Mouse (Mus musculus) embryo, embryonic 10.5 days (tissue): ENCODE measurements around the gene Gm7347.
A peak's percentile ranks its signal among the peaks of the same experiment; 100 is the strongest.
"Not testable (repeated sequence)": the region's sequence is repeated elsewhere in the genome, so short reads cannot be mapped to it uniquely, and the experiment has no call there.

Experiments used
- DNase-seq: peaks from one replicate; pipeline ENCODE4 v3.0.0-alpha.2; 2015; ENCODE audit warnings: low spot score

Gm7347 gene

DNA sequence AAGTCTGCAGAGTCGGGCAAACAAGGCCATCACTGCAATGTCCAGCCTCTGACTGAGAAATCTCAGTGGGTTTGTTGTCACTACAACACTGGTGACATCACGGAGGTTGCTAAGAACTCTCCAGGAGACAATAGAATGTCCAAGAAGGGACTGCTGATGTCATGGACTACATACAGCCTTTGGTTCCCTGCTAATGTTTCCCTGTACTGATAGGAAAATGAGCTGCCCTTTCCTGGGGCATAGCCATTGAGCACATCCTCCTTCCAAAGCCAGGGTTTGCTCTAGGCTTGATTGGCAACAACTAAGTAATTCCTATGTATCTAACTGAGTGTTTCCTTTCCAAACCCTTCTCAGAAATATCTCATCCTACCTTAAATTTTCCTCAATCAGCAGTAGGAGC lies at the start of gene Gm7347:
Gene Gm7347 (minus strand): TSS at position 101 of the 400 bp plus-strand sequence.
- not testable (repeated sequence) for DNase-seq

DNA sequence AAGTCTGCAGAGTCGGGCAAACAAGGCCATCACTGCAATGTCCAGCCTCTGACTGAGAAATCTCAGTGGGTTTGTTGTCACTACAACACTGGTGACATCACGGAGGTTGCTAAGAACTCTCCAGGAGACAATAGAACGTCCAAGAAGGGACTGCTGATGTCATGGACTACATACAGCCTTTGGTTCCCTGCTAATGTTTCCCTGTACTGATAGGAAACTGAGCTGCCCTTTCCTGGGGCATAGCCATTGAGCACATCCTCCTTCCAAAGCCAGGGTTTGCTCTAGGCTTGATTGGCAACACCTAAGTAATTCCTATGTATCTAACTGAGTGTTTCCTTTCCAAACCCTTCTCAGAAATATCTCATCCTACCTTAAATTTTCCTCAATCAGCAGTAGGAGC lies 46.9 kb upstream of the Gm7347 start, which contains the start of gene 5031410I06Rik:
Gene 5031410I06Rik (minus strand): TSS at position 101 of the 400 bp plus-strand sequence.
- DNase-seq: not testable (repeated sequence)

DNA sequence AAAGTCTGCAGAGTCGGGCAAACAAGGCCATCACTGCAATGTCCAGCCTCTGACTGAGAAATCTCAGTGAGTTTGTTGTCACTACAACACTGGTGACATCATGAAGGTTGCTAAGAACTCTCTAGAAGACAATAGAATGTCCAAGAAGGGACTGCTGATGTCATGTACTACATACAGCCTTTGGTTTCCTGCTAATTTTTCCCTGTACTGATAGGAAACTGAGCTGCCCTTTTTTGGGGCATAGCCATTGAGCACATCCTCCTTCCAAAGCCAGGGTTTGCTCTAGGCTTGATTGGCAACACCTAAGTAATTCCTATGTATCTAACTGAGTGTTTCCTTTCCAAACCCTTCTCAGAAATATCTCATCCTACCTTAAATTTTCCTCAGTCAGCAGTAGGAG lies 30.8 kb upstream of the Gm7347 start, which contains the start of gene Gm10471:
Gene Gm10471 (minus strand): TSS at position 101 of the 400 bp plus-strand sequence.
- DNase-seq: not testable (repeated sequence)

DNA sequence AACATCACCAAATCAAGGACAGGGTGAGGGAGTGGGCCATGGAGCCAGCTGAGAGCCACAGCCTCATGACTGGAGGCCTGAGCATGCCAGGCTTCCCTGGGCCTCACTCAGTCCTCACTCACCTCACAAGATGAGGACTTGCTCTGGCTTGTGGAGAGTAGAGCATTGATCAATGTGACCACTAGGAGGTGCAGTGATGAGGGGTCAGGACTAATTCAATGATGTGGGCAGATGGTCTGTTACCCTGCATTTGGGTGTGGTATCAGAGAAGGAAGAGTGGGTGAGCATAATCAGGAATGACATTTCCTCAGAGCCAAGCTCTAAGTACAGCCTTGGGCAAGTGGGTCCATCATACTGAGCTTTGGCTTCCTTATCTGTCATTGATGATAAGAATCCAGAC lies 20.6 kb upstream of the Gm7347 start:
- DNase-seq: peak; percentile 18

DNA sequence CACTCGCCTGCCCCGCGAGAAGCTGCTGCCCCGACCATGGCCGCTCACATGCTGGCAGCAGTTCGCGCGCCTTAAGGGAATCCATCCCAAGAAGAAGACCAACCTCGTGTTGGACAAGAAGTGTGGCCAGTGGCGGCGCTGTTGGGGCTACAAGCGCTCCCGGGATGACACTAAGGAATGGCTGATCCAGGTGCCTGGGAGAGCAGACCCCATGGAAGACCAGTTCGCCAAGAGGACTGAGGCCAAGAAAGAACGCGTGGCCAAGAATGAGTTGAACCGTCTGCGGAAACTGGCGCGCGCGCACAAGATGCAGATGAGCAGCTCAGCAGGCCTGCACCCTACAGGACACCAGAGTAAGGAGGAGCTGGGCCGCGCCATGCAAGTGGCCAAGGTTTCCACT lies 12.3 kb upstream of the Gm7347 start:
- no peak for DNase-seq

DNA sequence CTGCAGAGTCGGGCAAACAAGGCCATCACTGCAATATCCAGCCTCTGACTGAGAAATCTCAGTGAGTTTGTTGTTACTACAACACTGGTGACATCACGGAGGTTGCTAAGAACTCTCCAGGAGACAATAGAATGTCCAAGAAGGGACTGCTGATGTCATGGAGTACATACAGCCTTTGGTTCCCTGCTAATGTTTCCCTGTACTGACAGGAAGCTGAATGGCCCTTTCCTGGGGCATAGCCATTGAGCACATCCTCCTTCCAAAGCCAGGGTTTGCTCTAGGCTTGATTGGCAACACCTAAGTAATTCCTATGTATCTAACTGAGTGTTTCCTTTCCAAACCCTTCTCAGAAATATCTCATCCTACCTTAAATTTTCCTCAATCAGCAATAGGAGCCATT lies 18.9 kb downstream of the Gm7347 start, which contains the start of gene Speer4a:
Gene Speer4a (minus strand): TSS at position 101 of the 400 bp plus-strand sequence.
- not testable (repeated sequence) for DNase-seq

DNA sequence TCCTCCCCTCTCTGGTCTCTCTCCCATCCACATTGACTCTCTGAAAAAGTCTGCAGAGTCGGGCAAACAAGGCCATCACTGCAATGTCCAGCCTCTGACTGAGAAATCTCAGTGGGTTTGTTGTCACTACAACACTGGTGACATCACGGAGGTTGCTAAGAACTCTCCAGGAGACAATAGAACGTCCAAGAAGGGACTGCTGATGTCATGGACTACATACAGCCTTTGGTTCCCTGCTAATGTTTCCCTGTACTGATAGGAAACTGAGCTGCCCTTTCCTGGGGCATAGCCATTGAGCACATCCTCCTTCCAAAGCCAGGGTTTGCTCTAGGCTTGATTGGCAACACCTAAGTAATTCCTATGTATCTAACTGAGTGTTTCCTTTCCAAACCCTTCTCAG lies 35.6 kb downstream of the Gm7347 start, which contains the start of gene Gm5862:
Gene Gm5862 (minus strand): TSS at position 101 of the 400 bp plus-strand sequence.
- DNase-seq: not testable (repeated sequence)

DNA sequence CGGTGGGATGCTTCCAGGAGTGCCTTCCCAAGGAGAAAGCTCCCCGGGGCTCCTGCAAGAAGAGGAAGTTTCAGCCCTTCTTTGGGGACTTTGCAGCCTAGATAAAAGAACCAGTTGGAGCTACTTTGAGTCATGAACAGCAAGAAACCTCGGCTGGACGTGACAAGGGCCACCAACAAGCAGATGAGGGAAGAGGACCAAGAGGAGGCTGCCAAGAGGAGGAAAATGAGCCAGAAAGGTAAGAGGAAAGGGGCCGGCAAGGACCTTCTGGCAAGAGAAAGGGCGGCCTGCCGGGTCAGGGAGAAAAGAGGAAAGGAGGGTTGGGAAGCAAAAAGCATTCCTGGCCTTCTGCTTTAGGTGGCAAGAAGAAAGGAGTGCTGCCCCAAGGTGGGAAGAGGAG lies 50.7 kb downstream of the Gm7347 start:
- DNase-seq: not testable (repeated sequence)

DNA sequence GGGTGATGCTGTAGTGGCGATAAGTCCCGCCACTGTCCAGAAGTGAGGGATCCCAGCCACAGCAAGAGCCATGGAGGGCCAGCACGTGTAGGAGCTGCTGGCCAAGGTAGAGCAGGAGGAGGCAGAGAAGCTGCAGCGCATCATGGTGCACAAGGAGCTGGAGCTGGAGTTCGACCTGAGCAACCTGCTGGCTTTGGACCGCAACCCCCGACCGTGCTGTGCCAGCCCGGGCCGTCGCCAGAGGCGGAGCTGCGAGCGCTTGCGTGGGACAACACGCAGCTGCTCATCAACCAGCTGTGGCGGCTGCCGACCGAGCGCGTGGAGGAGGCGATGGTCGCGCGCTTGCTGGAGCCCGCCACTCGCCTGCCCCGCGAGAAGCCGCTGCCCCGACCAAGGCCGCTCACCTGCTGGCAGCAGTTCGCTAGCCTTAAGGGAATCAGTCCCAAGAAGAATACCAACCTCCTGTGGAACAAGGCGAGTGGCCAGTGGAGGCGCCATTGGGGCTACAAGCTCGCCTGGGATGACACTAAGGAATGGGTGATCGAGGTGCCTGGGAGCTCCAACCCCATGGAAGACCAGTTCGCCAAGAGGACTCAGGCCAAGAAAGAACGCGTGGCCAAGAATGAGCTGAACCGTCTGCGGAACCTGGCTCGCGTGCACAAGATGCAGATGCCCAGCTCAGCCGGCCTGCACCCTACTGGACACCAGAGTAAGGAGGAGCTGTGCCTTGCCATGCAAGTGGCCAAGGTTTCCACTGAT lies 51.3 kb downstream of the Gm7347 start:
- DNase-seq: peak; percentile 72

DNA sequence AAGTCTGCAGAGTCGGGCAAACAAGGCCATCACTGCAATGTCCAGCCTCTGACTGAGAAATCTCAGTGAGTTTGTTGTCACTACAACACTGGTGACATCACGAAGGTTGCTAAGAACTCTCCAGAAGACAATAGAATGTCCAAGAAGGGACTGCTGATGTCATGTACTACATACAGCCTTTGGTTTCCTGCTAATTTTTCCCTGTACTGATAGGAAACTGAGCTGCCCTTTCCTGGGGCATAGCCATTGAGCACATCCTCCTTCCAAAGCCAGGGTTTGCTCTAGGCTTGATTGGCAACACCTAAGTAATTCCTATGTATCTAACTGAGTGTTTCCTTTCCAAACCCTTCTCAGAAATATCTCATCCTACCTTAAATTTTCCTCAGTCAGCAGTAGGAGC lies 53.7 kb downstream of the Gm7347 start, which contains the start of gene Gm1979:
Gene Gm1979 (minus strand): TSS at position 101 of the 400 bp plus-strand sequence.
- DNase-seq: not testable (repeated sequence)
